Mouse (Mus musculus): ENCODE measurements around the gene Srgn.

- TF ChIP-seq CTCF (IDR thresholded peaks at IDR 0.05; ENCODE audit: low read depth, low read length), result no peak
- TF ChIP-seq POLR2A (IDR thresholded peaks at IDR 0.05; ENCODE audit: borderline replicate concordance, low read depth, low read length), result no peak
Measured at GRCm38 (mm10) chr10:62500916-62501615, 26.2 kb downstream of the Srgn start.
